ENCODE assay signal across 8 mouse cellular contexts in genomic region chr1:138844166-138844565, GRCm38 (mm10). TPM values are rescaled to one million over a fixed set of nuclear protein-coding genes. Genes with fewer than 3 reads are reported as not detected.
A peak's percentile ranks its signal among the peaks of the same experiment; 100 is the strongest.
DNase-seq lines count a peak whose midpoint lies in the region; ATAC-seq lines count a peak whose summit lies in the region.
"Had no signal": no experiment of that assay in that cellular context is flagged by ENCODE, and none has a peak within 500 bp of the region (broad histone marks: within the 10 kb centered on the region; RNA-seq: fewer than 3 reads in every experiment).

No protein-coding gene starts in this region.

- H3K9me3 ChIP-seq in lung, embryonic 15.5 days = no peaks in the 10 kb centered on the region
- no peaks in the 10 kb centered on the region for H3K9me3 ChIP-seq in forebrain, embryonic 14.5 days (replicated peaks; ENCODE audit: control insufficient read depth, low read length)
- no peaks in the 10 kb centered on the region for H3K9me3 ChIP-seq in liver, embryonic 12.5 days (replicated peaks)

- H3K9ac ChIP-seq in lung, embryonic 15.5 days = no peak overlapping the region
- H3K9ac ChIP-seq in forebrain, embryonic 14.5 days (ENCODE audit: low read length) = peak overlapping the region; percentile 49
- H3K9ac ChIP-seq in liver, embryonic 12.5 days = no peak overlapping the region

- H3K27me3 ChIP-seq in lung, embryonic 15.5 days = peaks cover 97% of the 10 kb centered on the region
- peaks cover 39% of the 10 kb centered on the region for H3K27me3 ChIP-seq in forebrain, embryonic 14.5 days (replicated peaks; ENCODE audit: control insufficient read depth, insufficient read depth, low read length)
- peaks cover 100% of the 10 kb centered on the region for H3K27me3 ChIP-seq in liver, embryonic 12.5 days (replicated peaks)

- no peak overlapping the region for H3K4me2 ChIP-seq in lung, embryonic 15.5 days
- H3K4me2 ChIP-seq in forebrain, embryonic 14.5 days (ENCODE audit: low read length) = peak overlapping the region; percentile 65
- peak overlapping the region; percentile 62; the same call in 1 of the 2 replicates for H3K4me2 ChIP-seq in liver, embryonic 12.5 days

- 7% methylated on average over 3 of the region's 3 CpGs for WGBS in lung, embryonic 15.5 days
- 0% methylated on average over 3 of the region's 3 CpGs for WGBS in forebrain, embryonic 14.5 days
- WGBS in liver, embryonic 12.5 days (ENCODE audit: insufficient replicate concordance) = 7% methylated on average over 3 of the region's 3 CpGs

- H3K4me3 ChIP-seq in lung, embryonic 15.5 days = peak overlapping the region; percentile 36
- peak overlapping the region; percentile 50 for H3K4me3 ChIP-seq in forebrain, embryonic 14.5 days (ENCODE audit: low read depth, low read length)
- no peak overlapping the region for H3K4me3 ChIP-seq in liver, embryonic 12.5 days

- no peaks in the 10 kb centered on the region for H3K36me3 ChIP-seq in lung, embryonic 15.5 days
- H3K36me3 ChIP-seq in forebrain, embryonic 14.5 days (ENCODE audit: control insufficient read depth, insufficient read depth, low read length) = no peaks in the 10 kb centered on the region
- H3K36me3 ChIP-seq in liver, embryonic 12.5 days = no peaks in the 10 kb centered on the region

- peaks cover 38% of the 10 kb centered on the region for H3K4me1 ChIP-seq in lung, embryonic 15.5 days
- H3K4me1 ChIP-seq in forebrain, embryonic 14.5 days (ENCODE audit: control insufficient read depth, insufficient read depth, low read length) = peaks cover 12% of the 10 kb centered on the region
- H3K4me1 ChIP-seq in liver, embryonic 12.5 days = peaks cover 24% of the 10 kb centered on the region; the same call in 1 of the 2 replicates

- DNase-seq in lung, adult 18-20 months = no peak
- peak; percentile 75 for DNase-seq in forebrain, embryonic 14.5 days (ENCODE audit: low spot score)
- DNase-seq in adrenal gland, postnatal 4 days (ENCODE audit: low spot score in 2 of 2) = no peak
- DNase-seq in layer of hippocampus, postnatal 10 days (ENCODE audit: low spot score in 2 of 2) = no peak

- no peak overlapping the region for H3K27ac ChIP-seq in lung, embryonic 15.5 days
- H3K27ac ChIP-seq in forebrain, embryonic 14.5 days (ENCODE audit: low read depth, low read length) = peak overlapping the region; percentile 82
- no peak overlapping the region for H3K27ac ChIP-seq in liver, embryonic 12.5 days

- ATAC-seq in lung, embryonic 15.5 days (ENCODE audit: borderline replicate concordance, extremely low read depth, low FRiP score, low TSS enrichment) = no peak
- ATAC-seq in forebrain, embryonic 14.5 days = peak; percentile 13; the same call in 1 of the 2 replicates
- no peak for ATAC-seq in liver, embryonic 12.5 days
- ATAC-seq in megakaryocyte progenitor cell, adult 5-6 weeks (replicated peaks; ENCODE audit: poor library complexity) = no peak
- ATAC-seq: inflammation-experienced regulatory T-cells, adult 6 months had no signal

RNA-seq across cellular contexts. Expression of gene Lhx9, which starts 4.2 kb away (rescaled TPM):
- not detected in 2 replicates for polyA plus RNA-seq in lung, embryonic 15.5 days (2015; fragmentation: Nextera tagmentation; extraction: Ambion mirVana)
- 15.2 and 20.3 TPM in 2 replicates for polyA plus RNA-seq in forebrain, embryonic 14.5 days (2014; fragmentation: Nextera tagmentation; extraction: Ambion mirVana)
- 0.54 and 0.80 TPM in 2 replicates for polyA plus RNA-seq in liver, embryonic 12.5 days (2016; fragmentation: Nextera tagmentation; extraction: Ambion mirVana)
- 1 to 10 TPM in 1 of 2 experiments, under 1 TPM in 1; 0.31 to 1.1 TPM for total RNA-seq in adrenal gland, postnatal 4 days (2021)
- not detected in 2 replicates for total RNA-seq in megakaryocyte progenitor cell, adult 5-6 weeks (2015)
- not detected in 2 replicates for total RNA-seq in megakaryocyte progenitor cell, adult 5-6 weeks (2017)
- total RNA-seq in layer of hippocampus, postnatal 10 days (2021) = 10 to 100 TPM; 15.3 to 16.1 TPM

RNA-seq across cellular contexts. Expression of gene 2310009B15Rik, which starts 12.5 kb away (rescaled TPM):
- polyA plus RNA-seq in lung, embryonic 15.5 days (2015; fragmentation: Nextera tagmentation; extraction: Ambion mirVana) = 46.1 and 48.9 TPM in 2 replicates
- 37.7 and 49.8 TPM in 2 replicates for polyA plus RNA-seq in forebrain, embryonic 14.5 days (2014; fragmentation: Nextera tagmentation; extraction: Ambion mirVana)
- 19.1 and 20.4 TPM in 2 replicates for polyA plus RNA-seq in liver, embryonic 12.5 days (2016; fragmentation: Nextera tagmentation; extraction: Ambion mirVana)
- 10 to 100 TPM; 28.9 to 29.2 TPM for total RNA-seq in adrenal gland, postnatal 4 days (2021)
- 21.2 and 25.5 TPM in 2 replicates for total RNA-seq in megakaryocyte progenitor cell, adult 5-6 weeks (2015)
- 17.0 and 18.9 TPM in 2 replicates for total RNA-seq in megakaryocyte progenitor cell, adult 5-6 weeks (2017)
- total RNA-seq in layer of hippocampus, postnatal 10 days (2021) = 10 to 100 TPM; 24.4 to 25.6 TPM

Comparison
In these comparisons a context has a peak if more than half of its experiments do, and no peak if none do; other contexts are left out.
1. RNA of gene Lhx9, which starts 4.2 kb away (total RNA-seq): 15.3 to 16.1 TPM in layer of hippocampus, postnatal 10 days; 0.31 to 1.1 TPM in adrenal gland, postnatal 4 days and not detected in megakaryocyte progenitor cell, adult 5-6 weeks; every median in the first group is over 4 times any median in the second.